Mouse (Mus musculus): ENCODE results near the gene Mcpt8. TPM values are rescaled to one million over a fixed set of nuclear protein-coding genes. Genes with fewer than 3 reads are reported as not detected.
"Not testable (repeated sequence)": the region's sequence is repeated elsewhere in the genome, so short reads cannot be mapped to it uniquely, and the experiment has no call there.

Mcpt8 gene
- total and polyA plus RNA-seq, 3 experiments = not detected

DNA sequence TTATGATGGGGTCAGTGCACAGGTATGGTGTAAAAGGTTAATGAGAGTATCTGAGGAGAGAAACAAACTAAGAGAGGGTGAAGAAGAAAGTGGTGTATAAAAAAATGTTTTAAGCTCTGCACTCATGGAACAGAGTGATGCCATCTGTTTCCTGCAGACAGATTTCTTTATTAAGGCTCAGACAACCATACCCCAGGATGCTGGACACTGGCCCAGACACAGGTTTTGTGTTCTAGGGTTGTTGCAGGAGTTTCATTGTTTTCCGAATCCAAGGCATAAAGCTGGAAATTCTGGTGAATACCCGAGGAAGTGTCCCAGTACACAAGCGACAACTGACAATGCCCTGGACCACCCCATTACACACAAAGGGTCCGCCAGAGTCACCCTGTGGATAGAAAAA, 3.1 kb downstream of the Mcpt8 start:
- dilution Hi-C loops (cut with MboI; ENCODE audit: extremely low pct_ligation_motif_present, extremely low pct_unique_long_range_greater_than_20kb, low sequenced_read_pairs) (no loop called here), in situ Hi-C loops (cut with MboI; ENCODE audit: low pct_ligation_motif_present, low pct_unique_long_range_greater_than_20kb, low sequenced_read_pairs) (no loop called here)
- no peak for DNase-seq (ENCODE audit: extremely low read depth)
- no peaks in the 10 kb centered on the region for H3K79me2 ChIP-seq (replicated peaks; ENCODE audit: control insufficient read depth, extremely low read depth, insufficient read depth, poor library complexity, severe bottlenecking)
- no peaks in the 10 kb centered on the region for H3K4me1 ChIP-seq (ENCODE audit: control insufficient read depth in 1 of 2, insufficient read depth in 2 of 2)
- TF ChIP-seq ELF1 (IDR thresholded peaks at IDR 0.05; ENCODE audit: low read depth, low read length) = no peak
- no peak overlapping the region for H3K4me3 ChIP-seq (replicated peaks in 1 of 3; ENCODE audit: low read depth in 2 of 3, low read length in 2 of 3, poor library complexity in 1 of 3)
- no peak overlapping the region for H3K27ac ChIP-seq (ENCODE audit: insufficient read depth, low read depth)
- no peaks in the 10 kb centered on the region for H3K27me3 ChIP-seq (replicated peaks)
- no peaks in the 10 kb centered on the region for H3K9me3 ChIP-seq (replicated peaks; ENCODE audit: low read length)
- no peak overlapping the region for H3K9ac ChIP-seq (ENCODE audit: insufficient read depth, low read depth)
- no peaks in the 10 kb centered on the region for H3K36me3 ChIP-seq (replicated peaks in 1 of 2; ENCODE audit: control insufficient read depth in 1 of 2, insufficient read depth in 1 of 2, low read length in 1 of 2)
- H3K4me2 ChIP-seq (ENCODE audit: insufficient read depth, low read depth, poor library complexity, severe bottlenecking) = no peak overlapping the region

DNA sequence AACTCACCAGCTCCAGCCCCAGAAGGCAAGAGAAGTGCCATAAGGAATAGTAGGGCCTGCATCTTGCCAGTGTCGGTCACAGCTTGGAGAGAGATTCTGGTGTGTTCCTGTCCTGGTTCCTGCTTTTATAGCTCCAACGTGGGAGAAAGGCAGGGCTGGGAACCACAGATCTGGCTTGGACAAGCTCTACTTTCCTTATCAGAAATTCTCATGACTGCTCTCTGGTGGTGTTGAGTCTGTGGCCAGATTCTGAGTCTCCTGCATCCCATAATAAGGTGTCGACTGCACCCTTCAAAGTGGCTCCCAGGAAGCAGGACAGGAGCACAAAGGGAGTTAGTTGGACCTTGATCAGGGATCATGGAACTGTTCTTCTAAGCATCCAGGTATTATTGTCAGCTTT, 22.9 kb downstream of the Mcpt8 start, which contains the start of gene Mcpt4:
Gene Mcpt4, minus strand, starts transcription at position 101 of the 400 bp plus-strand sequence.
- H3K27ac ChIP-seq (ENCODE audit: insufficient read depth, low read depth); dilution Hi-C loops (cut with MboI; ENCODE audit: extremely low pct_ligation_motif_present, extremely low pct_unique_long_range_greater_than_20kb, low sequenced_read_pairs); in situ Hi-C loops (cut with MboI; ENCODE audit: low pct_ligation_motif_present, low pct_unique_long_range_greater_than_20kb, low sequenced_read_pairs); H3K9ac ChIP-seq (ENCODE audit: insufficient read depth, low read depth); H3K27me3 ChIP-seq (replicated peaks); DNase-seq (ENCODE audit: extremely low read depth); H3K36me3 ChIP-seq (replicated peaks in 1 of 2; ENCODE audit: control insufficient read depth in 1 of 2, insufficient read depth in 1 of 2, low read length in 1 of 2); H3K79me2 ChIP-seq (replicated peaks; ENCODE audit: control insufficient read depth, extremely low read depth, insufficient read depth, poor library complexity, severe bottlenecking); H3K4me2 ChIP-seq (ENCODE audit: insufficient read depth, low read depth, poor library complexity, severe bottlenecking); H3K4me1 ChIP-seq (ENCODE audit: control insufficient read depth in 1 of 2, insufficient read depth in 2 of 2); H3K9me3 ChIP-seq (replicated peaks; ENCODE audit: low read length); H3K4me3 ChIP-seq (replicated peaks in 1 of 3; ENCODE audit: low read depth in 2 of 3, low read length in 2 of 3, poor library complexity in 1 of 3): not testable (repeated sequence)

DNA sequence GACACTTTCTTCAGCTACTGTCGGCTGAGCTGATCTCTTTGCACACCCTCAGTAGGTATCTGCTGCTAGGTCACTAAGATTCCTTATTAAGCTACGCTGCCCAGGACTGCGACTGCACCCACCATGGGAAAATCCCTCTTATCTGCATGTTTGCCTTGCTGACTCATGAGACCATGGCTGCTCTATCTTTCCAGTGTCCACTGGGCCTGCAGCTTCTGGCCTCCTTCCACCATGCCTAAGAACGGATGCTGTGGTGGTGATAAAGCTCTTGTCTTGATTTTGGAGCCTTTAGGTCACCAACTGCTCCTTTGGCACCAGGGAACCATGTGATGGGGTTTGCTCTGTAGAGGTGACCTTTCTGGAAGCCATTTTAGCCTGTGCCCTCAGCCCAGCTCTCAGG, 27.4 kb downstream of the Mcpt8 start:
- no peak for DNase-seq (ENCODE audit: extremely low read depth)
- in situ Hi-C loops (cut with MboI; ENCODE audit: low pct_ligation_motif_present, low pct_unique_long_range_greater_than_20kb, low sequenced_read_pairs) = no loop called here
- dilution Hi-C loops (cut with MboI; ENCODE audit: extremely low pct_ligation_motif_present, extremely low pct_unique_long_range_greater_than_20kb, low sequenced_read_pairs) = no loop called here
- peaks cover 5 to 10% of the 10 kb centered on the region in 2 experiments for H3K4me1 ChIP-seq (ENCODE audit: control insufficient read depth in 1 of 2, insufficient read depth in 2 of 2)
- no peaks in the 10 kb centered on the region for H3K9me3 ChIP-seq (replicated peaks; ENCODE audit: low read length)
- H3K27ac ChIP-seq (ENCODE audit: insufficient read depth, low read depth) = no peak overlapping the region
- H3K4me2 ChIP-seq (ENCODE audit: insufficient read depth, low read depth, poor library complexity, severe bottlenecking) = no peak overlapping the region
- H3K36me3 ChIP-seq (replicated peaks in 1 of 2; ENCODE audit: control insufficient read depth in 1 of 2, insufficient read depth in 1 of 2, low read length in 1 of 2) = no peaks in the 10 kb centered on the region
- H3K79me2 ChIP-seq (replicated peaks; ENCODE audit: control insufficient read depth, extremely low read depth, insufficient read depth, poor library complexity, severe bottlenecking) = no peaks in the 10 kb centered on the region
- no peak overlapping the region for H3K9ac ChIP-seq (ENCODE audit: insufficient read depth, low read depth)
- no peak overlapping the region for H3K4me3 ChIP-seq (replicated peaks in 1 of 3; ENCODE audit: low read depth in 2 of 3, low read length in 2 of 3, poor library complexity in 1 of 3)
- TF ChIP-seq TBP (conservative IDR thresholded peaks at IDR 0.05; ENCODE audit: low read depth, low read length) = no peak
- TF ChIP-seq ETS1 (conservative IDR thresholded peaks at IDR 0.05; ENCODE audit: low read depth, low read length) = no peak
- no peak for TF ChIP-seq ZNF384 (IDR thresholded peaks at IDR 0.05; ENCODE audit: low read depth, low read length)
- TF ChIP-seq TCF12 (IDR thresholded peaks at IDR 0.05; ENCODE audit: low read depth, low read length) = no peak
- TF ChIP-seq MEF2A (IDR thresholded peaks at IDR 0.05; ENCODE audit: borderline replicate concordance, low read depth, low read length) = no peak
- no peak for TF ChIP-seq CHD2 (IDR thresholded peaks at IDR 0.05; ENCODE audit: low read length)
- TF ChIP-seq HCFC1 (IDR thresholded peaks at IDR 0.05; ENCODE audit: low read depth, low read length) = no peak
- TF ChIP-seq EP300 (IDR thresholded peaks at IDR 0.05; ENCODE audit: low read length) = no peak
- TF ChIP-seq RAD21 (IDR thresholded peaks at IDR 0.05; ENCODE audit: low read depth, low read length) = no peak
- no peak for TF ChIP-seq E2F4 (IDR thresholded peaks at IDR 0.05; ENCODE audit: insufficient replicate concordance, low read depth, low read length)
- TF ChIP-seq SMC3 (IDR thresholded peaks at IDR 0.05; ENCODE audit: low read depth, low read length) = no peak
- TF ChIP-seq JUN (IDR thresholded peaks at IDR 0.05; ENCODE audit: insufficient read depth, low read depth, low read length) = no peak
- TF ChIP-seq MAX (IDR thresholded peaks at IDR 0.05; ENCODE audit: low read length) = no peak
- no peak for TF ChIP-seq SIN3A (IDR thresholded peaks at IDR 0.05; ENCODE audit: low read length)
- no peak for TF ChIP-seq ELF1 (IDR thresholded peaks at IDR 0.05; ENCODE audit: low read depth, low read length)
- H3K27me3 ChIP-seq (replicated peaks) = no peaks in the 10 kb centered on the region
